Mouse (Mus musculus): Measurements from ENCODE around the gene Mrpl45. TPM values are rescaled to one million over a fixed set of nuclear protein-coding genes. Genes with fewer than 3 reads are reported as not detected.
"Not testable (repeated sequence)": the region's sequence is repeated elsewhere in the genome, so short reads cannot be mapped to it uniquely, and the experiment has no call there.

Gene Mrpl45
- total RNA-seq, 2 experiments from 2014 or later: 25.7 to 26.6 TPM

- no peak for ATAC-seq (replicated peaks; ENCODE audit: poor library complexity, severe bottlenecking)
These were observed 26.0 kb upstream of the Mrpl45 start for GRCm38 (mm10) chr11:97289276-97290230.

- ATAC-seq (replicated peaks; ENCODE audit: poor library complexity, severe bottlenecking): no peak
These were observed 22.8 kb upstream of the Mrpl45 start for GRCm38 (mm10) chr11:97292731-97293130.

- ATAC-seq (replicated peaks; ENCODE audit: poor library complexity, severe bottlenecking): no peak
These were observed 19.0 kb upstream of the Mrpl45 start for GRCm38 (mm10) chr11:97296542-97296941.

- ATAC-seq (replicated peaks; ENCODE audit: poor library complexity, severe bottlenecking): no peak
These were observed 15.6 kb upstream of the Mrpl45 start for GRCm38 (mm10) chr11:97299939-97300338.

GRCm38 (mm10) chr11:97301406-97301805 lies 14.1 kb upstream of the Mrpl45 start:
- ATAC-seq (replicated peaks; ENCODE audit: poor library complexity, severe bottlenecking): no peak

GRCm38 (mm10) chr11:97302231-97302781 lies 13.2 kb upstream of the Mrpl45 start:
- ATAC-seq (replicated peaks; ENCODE audit: poor library complexity, severe bottlenecking): no peak

- ATAC-seq (replicated peaks; ENCODE audit: poor library complexity, severe bottlenecking): no peak
These were observed 10.9 kb upstream of the Mrpl45 start for GRCm38 (mm10) chr11:97304631-97305030.

GRCm38 (mm10) chr11:97307294-97308069 lies 8.0 kb upstream of the Mrpl45 start:
- no peak for ATAC-seq (replicated peaks; ENCODE audit: poor library complexity, severe bottlenecking)

- ATAC-seq (replicated peaks; ENCODE audit: poor library complexity, severe bottlenecking): no peak
These were observed 6.6 kb upstream of the Mrpl45 start for GRCm38 (mm10) chr11:97308806-97309450.

- peak; percentile 87 for ATAC-seq (replicated peaks; ENCODE audit: poor library complexity, severe bottlenecking)
These were observed 6.1 kb upstream of the Mrpl45 start for GRCm38 (mm10) chr11:97309451-97309836.

- ATAC-seq (replicated peaks; ENCODE audit: poor library complexity, severe bottlenecking): peak; percentile 81
These were observed 5.5 kb upstream of the Mrpl45 start for GRCm38 (mm10) chr11:97309911-97310571.

- no peak for ATAC-seq (replicated peaks; ENCODE audit: poor library complexity, severe bottlenecking)
These were observed 4.5 kb upstream of the Mrpl45 start for GRCm38 (mm10) chr11:97310895-97311631.

- not testable (repeated sequence) for ATAC-seq (replicated peaks; ENCODE audit: poor library complexity, severe bottlenecking)
These were observed 2.6 kb upstream of the Mrpl45 start for GRCm38 (mm10) chr11:97312871-97313270.

GRCm38 (mm10) chr11:97314110-97314509 lies 1.4 kb upstream of the Mrpl45 start:
- no peak for ATAC-seq (replicated peaks; ENCODE audit: poor library complexity, severe bottlenecking)

GRCm38 (mm10) chr11:97314751-97315503 lies 589 bp upstream of the Mrpl45 start:
- ATAC-seq (replicated peaks; ENCODE audit: poor library complexity, severe bottlenecking): no peak

- no peak; the same call in 1 of the 2 replicates for ATAC-seq (replicated peaks; ENCODE audit: poor library complexity, severe bottlenecking)
These were observed 5.7 kb downstream of the Mrpl45 start for GRCm38 (mm10) chr11:97321197-97321596.

- peak; percentile 61; the same call in 1 of the 2 replicates for ATAC-seq (replicated peaks; ENCODE audit: poor library complexity, severe bottlenecking)
These were observed 6.5 kb downstream of the Mrpl45 start for GRCm38 (mm10) chr11:97321894-97322600.

- ATAC-seq (replicated peaks; ENCODE audit: poor library complexity, severe bottlenecking): no peak
These were observed 9.7 kb downstream of the Mrpl45 start for GRCm38 (mm10) chr11:97325224-97325623.
